Mouse (Mus musculus): ENCODE measurements around the gene Arrb1.

DNA sequence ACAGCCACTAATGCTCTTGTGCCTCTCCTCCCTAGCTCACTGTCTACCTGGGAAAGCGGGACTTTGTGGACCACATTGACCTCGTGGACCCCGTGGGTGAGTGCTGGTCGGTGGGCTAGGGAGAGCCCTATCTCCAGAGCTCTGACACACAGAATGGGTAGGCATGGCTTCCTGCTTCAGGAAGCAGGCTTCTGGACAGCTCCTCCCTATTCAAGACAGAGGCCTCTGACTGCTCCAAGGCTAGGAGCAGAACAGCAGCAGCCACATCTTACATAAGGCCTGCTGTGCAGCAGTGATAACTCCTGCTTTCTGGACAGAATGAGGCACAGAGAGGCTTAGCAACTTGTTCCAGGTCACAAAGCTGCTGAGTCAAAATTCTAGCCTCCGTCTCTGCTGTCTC, 48.4 kb downstream of the Arrb1 start:
- TF ChIP-seq CTCF (IDR thresholded peaks at IDR 0.05; ENCODE audit: low read depth, low read length) (no peak), POLR2A (IDR thresholded peaks at IDR 0.05; ENCODE audit: extremely low read depth, insufficient read depth, low read length) (no peak)

Data from liver, adult 2 months (tissue).